Mouse (Mus musculus) embryo, embryonic 10.5 days (tissue): ENCODE results near the gene Rnf185.

Experiments
- DNase-seq: peaks from one replicate; pipeline ENCODE4 v3.0.0-alpha.2; 2015; ENCODE audit warnings: low spot score

Rnf185 gene

DNA sequence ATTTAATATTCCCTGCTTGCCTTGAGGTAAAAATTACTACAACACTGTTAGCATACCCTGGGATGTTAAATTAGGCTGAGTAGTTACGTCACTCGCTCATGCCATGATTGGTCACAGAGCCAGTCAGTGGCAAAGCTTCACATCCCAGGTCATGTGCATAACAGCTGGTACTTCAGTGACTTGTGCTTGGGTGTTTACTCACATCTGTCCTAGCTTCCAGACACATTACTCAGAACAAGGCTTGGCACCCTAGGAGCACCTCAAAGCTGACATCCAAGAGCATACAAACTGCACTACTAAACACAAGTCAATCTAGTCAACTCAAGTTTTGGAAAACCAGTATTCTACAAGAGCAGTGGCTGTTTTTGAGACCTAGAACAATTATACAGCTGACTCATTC is 9.1 kb downstream of the Rnf185 start:
- DNase-seq = no peak

DNA sequence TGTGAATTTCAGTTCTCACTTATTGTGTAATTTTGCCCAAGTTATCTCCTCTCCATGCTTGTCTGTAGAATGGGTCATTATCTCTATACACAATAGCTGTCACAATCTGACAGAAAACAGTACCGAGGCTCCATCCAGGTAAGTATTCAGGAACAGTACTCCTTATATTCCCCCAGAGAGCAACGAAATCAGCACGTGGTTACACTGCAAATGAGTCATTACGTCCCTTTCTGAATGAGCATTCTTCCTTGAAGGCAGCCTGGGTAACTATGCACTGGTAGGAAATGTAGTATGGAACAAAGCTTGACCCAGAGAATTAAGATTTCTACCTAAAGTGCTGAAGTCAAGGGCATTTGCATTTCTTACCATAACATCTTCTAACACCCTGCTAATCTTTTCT is 9.5 kb downstream of the Rnf185 start:
- no peak for DNase-seq

DNA sequence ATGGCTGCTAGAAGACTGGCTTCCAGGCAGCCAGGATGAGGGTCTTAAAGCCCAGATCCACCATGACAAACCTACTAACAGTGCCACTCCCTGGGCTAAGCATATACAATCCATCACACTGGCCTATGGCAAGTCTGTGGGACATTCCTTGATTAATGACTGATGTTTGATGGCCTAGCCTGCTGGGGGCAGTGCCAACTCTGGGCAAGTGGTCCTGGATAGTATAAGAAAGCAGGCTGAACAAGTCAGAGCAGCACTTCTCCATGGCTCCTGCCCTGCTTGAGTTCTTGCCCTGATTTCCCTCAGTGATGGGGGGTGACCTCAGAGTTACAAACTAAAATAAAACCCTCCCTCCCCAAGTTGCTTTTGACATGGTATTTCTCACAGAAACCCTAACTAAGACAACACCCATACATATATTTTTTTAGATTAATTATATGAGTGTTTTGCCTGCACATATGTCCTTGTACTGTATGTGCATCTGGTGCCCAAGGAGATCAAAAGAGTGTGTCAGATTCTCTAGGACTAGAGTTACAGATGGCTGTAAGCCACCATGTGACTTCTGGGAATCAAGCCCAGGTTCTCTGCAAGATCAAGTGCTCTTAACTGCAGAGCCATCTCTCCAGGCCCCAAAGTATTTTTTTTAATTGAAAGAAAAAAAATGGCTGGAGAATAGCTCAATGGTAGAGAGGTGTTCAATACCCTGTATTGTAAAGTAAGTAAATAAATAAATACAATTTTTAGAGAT is 10.3 kb downstream of the Rnf185 start:
- DNase-seq = no peak

DNA sequence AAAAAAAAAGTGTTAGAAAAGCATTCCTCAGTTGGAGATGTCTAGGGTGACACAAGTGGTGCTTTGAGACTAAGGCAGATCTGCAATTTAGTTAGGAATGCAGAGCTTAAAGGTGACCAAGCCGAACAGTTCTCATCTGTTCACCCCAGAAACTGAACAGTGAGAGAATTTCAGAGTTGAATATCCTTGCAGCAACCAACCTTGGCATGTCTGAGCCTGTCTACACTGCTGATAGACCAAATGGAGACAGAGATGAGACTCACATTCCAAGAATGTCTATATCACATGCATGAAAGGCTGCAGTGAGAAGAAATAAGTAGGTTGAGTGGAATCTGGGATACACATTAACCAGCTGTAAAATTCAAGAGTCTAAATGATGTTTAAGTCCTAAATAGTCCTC is 14.5 kb downstream of the Rnf185 start:
- no peak for DNase-seq

DNA sequence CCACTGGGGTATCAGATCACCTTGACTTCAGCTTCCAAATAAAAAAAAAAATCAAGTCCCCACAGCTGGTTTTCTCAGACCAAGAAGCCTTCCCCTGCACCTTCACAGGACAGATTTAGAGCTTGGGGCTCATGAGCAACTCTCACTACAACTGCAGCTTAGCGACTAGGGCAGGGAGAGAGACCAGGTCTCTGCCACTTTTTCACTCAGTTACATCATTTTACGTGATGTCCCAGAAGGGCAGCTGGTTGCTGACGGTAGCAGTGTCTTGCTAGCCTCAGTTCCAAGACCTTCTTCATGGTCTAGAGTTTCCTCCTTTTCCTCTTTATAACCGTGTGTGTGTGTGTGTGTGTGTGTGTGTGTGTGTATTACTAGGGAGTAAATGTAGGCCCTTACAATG is 18.4 kb downstream of the Rnf185 start:
- no peak for DNase-seq

DNA sequence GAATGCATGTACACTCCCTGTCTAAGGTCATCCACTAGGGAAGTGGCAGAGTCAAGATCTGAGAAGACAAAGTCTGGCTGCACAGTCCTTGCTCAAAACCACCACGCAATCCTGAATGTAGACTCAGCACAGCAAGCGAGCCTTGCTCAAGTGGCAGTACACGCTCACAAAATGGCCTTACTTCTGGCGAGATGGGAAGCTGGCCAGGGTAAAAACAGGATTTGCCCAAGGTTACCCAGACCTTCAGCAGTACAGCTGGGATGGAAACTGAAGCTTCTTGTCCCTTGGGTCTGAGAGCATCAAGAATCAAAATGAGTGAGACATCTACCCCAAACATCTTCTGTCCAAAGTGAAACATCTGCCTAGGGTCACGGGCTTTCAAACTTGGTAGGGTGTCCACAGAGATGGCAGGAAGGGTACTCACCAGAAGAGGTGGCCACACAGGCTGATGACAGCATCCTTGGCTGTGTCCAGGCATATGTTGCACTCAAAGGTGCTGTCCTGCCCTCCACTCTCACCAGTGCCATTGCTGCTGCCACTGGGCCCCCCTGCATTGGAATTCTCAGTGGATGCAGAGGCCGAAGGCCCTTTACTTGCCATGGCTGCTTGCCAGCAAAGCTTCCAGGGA is 20.1 kb downstream of the Rnf185 start:
- no peak for DNase-seq

DNA sequence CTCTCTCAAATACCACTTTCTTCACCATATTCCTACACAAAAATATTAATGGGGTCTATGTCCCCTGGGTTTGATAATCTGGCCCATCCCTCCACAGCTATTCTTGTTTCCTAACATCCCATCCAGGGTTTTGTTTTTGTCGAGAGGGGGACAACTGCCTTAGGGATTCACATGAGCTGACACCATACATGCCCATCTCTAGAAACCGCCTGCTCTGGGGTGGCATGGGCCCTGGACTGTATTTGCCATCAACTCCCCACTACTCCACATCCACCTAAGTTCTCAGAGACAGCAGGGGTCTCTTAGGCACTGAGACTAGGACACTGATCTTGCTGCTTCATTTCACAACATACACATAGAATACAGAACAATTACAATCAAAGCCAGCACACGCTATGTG is 20.6 kb downstream of the Rnf185 start:
- DNase-seq = no peak

DNA sequence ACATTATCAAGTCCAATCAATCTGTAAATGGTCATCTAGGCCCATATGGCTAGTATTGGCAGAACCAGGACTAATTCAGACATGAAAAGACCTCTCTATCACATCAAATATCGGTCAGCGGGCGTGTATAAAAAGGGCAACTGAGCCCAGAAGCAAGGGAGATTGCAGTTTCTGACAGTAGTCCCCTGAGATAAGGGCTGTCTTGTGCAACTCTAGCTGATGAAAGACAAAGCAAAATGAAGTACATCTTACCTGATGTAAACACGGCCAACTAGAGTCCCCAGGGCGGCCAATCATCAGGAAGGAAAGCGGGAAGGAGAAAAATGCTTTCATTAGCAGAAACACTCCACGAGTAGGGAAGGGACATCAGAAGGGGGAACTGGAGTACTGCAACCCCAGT is 23.5 kb downstream of the Rnf185 start:
- no peak for DNase-seq

DNA sequence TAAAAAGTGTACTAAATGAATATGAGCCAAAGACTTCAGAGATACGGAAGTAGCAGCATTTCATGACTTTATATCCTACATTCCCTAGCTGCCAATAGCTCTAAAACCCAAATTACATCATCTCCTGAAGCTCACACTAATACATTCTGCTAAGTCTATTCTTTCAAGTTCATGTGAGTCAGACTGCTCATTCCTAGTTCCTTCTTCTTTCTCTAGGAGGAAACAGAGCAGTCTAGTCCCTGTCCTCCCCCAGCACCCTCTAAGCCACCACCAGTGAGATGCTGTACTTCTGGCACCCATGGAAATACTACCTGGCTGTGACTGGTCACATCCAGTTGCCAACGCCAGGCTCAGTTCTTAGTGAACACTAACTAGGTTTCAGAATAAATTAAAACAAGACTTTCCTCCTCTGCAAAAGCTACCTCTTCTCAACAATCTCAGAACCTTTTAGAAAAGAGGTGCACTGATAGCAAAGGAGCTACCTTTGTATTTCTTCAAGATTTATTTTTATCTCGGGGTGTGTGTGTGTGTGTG is 24.4 kb downstream of the Rnf185 start:
- no peak for DNase-seq

DNA sequence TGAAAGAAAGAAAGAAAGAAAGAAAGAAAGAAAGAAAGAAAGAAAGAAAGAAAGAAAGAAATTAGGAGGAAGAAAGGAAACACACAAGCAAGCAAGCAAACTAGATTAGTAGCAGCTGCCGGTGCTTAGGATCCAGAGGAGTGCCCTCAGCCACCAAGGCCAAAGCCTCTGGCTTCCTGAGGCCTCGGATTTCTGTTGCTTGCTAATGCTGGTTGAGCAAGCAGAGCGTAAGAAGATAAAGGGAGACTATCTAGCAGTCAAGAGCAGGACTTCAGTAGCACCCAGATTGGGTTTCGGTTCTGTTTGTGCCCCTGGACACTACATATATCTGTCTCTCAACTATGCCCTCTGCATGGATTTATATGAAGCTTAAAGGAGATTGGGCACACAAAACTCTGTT is 29.9 kb downstream of the Rnf185 start:
- DNase-seq = no peak

DNA sequence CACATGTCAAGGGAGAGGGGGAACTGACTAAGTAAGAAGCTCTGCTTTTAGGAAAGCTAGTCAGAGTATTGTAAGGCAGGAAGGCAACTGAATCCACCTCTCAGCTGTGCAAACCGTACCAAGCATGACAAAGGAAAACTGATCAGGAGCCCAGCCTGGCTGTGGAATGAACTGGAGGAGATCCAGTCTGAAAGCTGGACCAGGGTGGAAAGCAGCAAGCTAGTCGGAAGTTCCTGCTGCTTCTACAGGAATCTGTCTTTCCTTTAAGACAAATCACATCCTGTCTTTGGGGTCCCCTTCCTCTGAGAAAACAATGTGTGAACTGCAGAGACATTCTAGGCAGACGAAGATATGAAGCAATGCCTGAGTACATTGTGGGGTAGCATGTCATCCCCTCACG is 33.4 kb downstream of the Rnf185 start:
- no peak for DNase-seq

DNA sequence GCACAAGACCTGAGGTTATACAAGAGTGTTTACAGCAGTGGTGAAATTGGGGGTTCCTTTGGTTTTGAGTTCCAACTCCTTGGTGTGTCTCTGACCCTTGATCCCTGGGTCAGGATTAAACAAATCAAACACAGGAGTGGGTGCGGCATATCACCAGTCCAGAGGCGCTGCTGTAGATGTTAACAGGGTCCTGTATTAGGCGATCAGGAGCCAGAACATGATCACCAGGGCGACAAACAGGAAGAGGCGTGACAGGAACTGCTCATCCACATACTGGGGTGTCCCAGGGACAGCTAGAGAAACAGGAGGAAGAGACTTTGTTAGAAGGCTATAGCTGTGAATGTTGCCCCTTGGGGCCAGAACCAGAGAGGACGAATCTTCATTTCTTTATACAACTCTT is 34.4 kb downstream of the Rnf185 start:
- DNase-seq = no peak

DNA sequence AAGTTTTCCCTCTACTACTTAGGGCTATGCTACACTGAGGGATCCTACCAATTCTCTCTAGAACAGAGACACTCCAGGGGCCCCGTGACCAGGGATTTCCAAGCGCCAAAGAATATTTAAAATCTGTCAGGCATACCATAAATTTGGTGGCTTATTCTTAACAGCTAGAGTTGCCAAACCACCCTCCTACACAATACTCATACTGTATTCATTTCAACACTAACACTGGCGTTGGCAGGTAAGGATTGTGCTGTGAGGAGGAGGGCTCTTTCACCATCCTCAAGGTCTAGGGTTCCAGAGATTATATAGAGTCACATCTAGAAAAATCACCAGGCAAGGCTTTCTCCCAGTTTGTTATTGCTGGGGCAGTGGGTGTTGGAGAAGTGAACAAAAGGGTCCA is 35.8 kb downstream of the Rnf185 start:
- DNase-seq = no peak

DNA sequence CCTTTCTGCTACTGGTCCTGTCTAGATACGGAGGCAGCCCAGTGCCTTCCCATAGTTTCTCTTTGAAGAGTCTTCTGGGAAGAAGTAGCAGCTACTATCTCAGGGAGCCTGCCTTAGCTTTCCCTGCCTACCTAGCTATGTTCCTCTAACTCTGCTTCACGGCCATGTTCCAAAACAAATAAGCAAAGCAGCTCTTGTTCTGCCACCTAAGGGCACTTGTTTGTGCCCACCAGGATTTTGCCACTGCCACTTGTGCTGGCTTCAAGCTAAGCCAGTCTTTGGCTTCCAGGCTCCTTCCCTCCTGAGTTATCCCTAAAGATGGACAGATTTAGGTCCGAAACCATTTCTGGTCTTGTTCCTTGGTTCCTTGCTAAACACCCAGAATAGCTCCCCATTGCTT is 40.1 kb downstream of the Rnf185 start:
- no peak for DNase-seq

DNA sequence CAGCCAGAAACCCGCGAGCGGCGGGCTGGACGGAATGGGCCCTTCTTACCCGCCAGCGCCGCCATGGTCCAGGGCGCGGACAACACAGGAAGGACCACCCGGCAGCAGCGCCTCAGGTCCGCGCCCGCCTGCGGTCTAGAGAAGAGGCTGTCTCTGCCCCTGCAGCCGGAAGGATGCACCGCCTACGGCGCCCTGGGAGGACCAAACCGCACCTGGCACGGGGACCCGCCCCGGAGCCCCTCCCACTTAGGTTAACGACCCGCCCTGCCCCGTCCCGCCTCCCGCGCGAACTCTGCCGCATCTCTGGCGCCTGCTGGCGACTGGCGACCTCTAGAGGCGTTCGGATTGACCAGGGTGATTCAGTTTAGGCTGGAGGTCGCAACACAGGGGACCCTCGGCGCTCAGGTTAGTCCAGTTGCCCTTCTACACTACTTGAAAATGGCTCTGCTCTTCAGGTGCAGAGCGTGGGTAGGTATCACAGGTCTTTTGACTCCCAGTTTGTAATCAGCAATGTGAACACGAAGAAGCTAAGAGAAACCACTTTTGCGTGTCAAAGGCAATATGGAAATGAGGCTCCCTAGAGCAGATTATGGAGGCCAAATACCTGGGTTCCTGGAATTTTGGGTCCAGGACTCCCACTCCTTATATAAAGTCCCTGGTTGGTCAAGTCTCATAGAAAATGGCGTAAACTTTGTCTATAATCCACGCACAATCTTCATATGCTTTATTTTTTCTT is 43.0 kb downstream of the Rnf185 start, which contains the start of gene Limk2:
Limk2 (minus strand) TSS at position 193 of the 736 bp plus-strand sequence.
- DNase-seq = peak; percentile 94

DNA sequence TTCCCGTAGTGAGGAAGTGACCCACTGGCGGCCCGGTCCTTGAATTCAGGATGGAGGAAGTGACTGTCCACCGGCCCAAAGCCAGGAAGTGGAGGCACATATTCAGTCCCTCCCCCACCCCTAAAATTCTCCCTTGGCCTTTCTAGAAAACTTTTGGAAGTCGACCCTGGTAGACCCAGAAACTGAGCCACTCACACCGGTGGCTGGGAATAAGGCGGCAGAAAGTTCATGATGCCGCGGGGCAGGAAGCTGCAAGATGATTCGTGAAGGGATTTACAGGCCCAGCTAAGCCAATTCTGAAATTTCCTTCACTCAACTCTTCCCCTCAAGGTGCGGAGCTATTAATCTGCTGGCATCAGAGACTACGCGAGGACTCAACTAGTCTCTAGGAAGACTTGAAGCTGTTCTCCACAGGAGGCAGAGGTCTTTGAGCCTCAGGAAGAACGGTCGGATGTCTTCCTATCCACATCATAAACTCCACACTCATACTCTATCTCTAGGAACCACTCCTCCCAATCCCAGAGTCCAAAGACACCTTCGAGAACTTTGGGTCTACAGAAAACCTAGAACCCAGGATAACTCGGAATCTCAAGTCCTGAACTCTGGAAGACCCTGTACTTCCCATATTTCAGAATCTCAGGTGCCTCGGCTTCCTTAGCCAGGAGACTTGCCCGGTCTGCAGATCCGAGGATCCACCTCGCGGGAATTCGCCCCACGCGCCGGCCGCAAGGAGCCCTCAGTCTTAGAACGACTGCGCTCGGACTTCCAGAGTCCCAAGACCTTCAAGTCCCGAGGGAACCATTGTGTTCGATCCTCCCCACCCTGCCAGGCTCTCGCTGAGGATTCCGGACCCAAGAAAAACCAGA is 43.8 kb downstream of the Rnf185 start:
- peak; percentile 55 for DNase-seq

DNA sequence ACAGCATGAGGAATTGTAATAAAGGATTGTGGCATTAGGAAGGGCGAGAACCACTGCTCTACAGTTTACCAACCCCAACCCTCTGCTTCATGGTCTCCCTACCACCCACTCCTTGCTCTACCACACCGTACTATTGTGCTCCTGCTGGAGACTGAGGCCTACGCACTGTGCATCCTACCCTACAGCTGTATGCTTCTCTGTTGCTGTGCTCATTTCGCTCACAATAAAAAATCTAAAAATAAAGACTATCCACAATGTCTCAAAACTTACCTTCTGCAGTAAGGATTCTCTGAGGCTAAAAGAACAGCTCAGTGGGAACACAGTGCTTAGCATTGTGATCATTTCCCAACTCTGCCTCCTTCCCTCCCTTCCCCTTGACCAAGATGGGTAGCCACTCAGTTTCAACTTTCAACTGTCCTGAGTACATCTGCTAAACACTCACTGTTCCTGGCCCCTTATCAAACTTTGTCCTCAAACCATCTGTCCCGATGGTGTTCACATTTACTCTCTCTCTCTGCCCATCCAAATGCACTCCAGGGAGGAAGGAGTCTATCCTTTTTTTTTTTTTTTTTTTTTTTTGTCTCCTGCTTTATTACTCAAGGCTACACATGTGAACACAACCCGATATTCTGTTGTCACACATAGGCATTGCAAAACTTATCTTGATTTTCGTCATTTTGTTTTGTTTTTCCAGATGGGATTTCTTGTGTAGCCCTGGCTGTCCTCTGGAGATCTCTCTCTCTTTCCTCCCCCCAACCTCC is 47.7 kb downstream of the Rnf185 start:
- no peak for DNase-seq

DNA sequence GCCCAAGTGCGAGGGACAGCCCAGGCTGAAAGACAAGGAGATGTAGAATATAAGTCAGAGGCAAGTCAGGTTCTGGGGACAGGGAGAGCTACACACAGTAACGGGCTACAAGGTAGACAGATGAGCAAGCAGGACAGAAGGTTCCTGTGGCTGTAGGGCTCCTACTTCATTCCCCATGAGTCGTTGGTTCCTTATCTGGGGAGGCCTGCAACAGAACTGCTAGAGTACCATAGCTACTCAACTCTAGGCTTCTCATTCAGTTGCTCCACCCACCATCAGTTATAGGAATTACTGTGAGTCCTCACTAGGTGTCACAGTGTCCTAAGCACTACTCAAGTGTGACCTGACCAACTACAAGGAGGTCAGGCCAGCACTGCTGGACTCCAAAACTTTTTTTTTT is 49.1 kb downstream of the Rnf185 start:
- no peak for DNase-seq

DNA sequence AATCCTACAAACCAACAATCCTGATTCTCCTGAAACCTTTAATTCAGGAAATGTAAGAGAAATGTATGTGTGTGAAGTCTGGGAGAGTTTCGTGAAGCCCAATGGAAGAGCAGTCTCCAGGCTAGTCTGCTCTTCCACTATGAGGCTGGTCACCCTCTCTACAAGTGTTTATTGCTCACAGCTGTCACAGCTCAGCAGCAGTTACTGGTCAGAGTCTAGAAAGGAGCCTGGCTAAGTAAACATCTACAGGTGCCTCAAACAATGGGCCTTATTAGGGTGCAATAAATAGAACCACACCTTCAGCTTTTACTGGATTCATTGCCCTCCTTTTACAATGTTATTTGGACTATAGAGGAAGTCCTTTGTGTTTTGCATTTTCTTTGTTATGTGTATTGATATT is 53.8 kb downstream of the Rnf185 start:
- DNase-seq = no peak

DNA sequence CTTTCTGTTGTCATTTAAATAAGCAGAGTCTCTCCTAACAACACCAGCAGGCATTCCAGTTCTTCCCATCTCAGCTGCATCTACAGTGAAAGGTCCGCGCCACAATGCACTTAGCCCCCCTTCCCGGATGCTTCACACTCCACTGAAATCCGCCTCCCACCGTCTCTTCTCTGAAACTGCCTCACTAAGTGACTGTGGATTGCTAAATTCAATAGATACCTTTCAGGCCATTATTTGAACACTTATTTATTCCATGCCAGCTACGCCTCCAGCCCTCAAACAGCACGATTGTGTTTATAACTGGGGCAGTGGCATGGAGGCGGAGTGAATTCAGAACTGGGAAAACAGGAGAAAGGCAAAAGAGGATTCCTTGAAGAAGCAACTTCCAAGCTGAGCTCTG is 55.6 kb downstream of the Rnf185 start:
- no peak for DNase-seq

DNA sequence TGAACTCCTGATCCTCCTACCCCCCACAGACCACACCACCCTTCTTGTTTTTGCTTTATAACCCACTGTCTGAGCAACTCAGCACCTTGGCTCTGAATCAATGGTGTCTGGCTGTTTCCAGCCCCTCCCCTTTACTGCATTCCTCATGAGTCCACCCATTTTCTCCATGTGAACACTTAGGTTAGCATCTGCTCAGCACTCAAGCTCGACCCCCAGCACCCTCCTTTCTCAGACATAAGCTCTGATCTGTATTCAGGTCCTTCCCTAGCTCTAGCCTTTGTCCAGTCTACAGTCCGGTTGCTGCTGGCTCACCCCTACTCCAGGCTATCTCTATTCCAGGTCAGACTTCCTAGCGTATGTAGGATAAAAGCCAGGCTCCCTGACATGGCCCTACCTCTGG is 56.1 kb downstream of the Rnf185 start:
- no peak for DNase-seq
